Mouse (Mus musculus) kidney, postnatal 36 days (tissue): ENCODE measurements around the gene Elk3.
A peak's percentile ranks its signal among the peaks of the same experiment; 100 is the strongest.

Source experiments
- DNase-seq, 2 experiments: peaks; one replicate each; pipeline ENCODE4 v3.0.0; 2021 to 2022; ENCODE audit warnings: mixed read lengths in 2 of 2

Elk3 gene

DNA sequence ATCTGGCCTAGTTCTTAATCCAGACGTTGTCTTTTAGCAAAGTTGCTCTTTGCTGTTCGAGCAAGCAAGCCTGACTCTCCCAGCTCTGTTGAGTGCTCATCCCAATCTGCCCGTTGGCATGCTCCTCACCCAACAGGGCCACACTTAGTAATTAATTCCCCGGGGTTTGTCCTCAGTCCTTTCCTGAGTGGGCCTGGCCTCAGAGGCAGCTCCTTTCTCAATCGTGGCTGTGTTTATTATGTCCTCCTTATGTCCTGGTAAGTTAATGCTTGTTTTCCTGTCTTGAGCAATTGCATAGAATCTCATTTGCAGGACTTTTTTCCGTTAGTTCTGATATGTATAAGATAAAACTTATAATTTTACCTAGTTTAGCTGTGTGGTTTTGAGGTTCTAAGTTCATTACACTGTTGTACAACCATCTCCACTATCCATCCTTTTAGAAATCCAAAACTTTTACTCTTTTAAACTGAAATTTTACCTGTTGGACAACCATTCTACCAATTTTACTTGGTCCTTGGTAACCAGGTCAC lies 77.2 kb downstream of the Elk3 start:
- no peak for DNase-seq

DNA sequence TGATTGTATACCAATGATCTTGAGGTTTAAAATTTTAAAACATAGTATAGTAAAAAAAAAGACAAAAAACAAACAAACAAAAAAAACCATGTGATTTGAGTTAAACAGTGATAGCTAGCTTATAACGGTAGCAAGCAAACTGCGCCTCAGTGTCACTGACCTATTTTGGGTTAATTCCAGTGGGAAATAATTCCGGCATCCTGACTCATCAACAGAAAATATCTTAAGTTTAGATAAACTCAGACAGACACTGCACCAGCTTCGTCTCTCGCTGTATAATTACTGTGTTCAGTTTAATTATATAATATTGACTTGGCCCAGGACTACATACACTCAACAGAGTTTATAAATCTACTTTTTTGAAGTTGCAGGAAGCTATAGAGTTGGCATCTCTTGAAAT lies 79.0 kb downstream of the Elk3 start:
- no peak for DNase-seq

DNA sequence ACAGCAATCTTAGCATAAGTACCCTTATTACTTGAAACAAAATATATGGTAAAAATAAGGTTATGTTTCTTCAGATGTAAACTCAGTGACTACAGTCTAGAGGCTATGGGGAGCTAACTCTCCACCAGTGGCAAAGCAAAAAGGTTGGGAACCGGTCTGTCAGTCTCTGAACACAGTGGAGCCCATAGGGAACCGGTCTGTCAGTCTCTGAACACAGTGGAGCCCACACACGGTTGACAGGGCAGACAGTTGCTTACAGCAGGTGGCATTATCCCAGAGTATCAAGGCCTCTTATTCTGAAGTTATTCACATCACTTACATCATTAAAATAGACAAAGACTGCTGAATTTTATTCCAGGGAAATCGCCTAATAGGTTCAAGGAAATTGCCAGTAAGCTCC lies 79.4 kb downstream of the Elk3 start:
- DNase-seq: no peak

DNA sequence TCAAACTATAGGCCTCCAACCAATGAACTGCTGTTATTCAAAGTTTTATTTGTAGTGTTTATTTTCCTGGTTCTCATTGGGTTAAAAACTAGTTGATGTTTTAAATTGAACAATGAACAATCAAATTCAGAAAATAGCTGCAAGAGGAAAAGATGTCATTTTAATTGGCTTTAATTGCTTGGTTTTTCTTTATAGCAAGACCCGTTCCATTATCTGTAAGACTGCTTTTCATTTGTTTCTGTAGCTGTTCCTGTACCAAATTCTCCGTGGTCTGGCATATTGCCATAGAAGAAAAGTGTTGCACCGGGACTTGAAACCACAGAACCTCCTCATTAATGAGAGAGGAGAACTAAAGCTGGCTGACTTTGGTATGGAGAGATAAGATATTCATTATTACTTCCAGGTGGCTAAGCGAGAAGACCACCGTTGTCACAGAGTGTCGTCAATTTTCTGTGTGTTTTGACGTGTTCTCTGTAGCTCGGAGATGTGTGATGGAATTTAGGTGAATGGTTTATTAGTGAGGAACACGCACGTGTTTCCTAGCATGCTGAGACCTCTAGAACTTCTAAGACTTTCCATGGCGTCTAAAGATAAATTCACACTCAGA lies 82.4 kb downstream of the Elk3 start:
- DNase-seq: no peak

DNA sequence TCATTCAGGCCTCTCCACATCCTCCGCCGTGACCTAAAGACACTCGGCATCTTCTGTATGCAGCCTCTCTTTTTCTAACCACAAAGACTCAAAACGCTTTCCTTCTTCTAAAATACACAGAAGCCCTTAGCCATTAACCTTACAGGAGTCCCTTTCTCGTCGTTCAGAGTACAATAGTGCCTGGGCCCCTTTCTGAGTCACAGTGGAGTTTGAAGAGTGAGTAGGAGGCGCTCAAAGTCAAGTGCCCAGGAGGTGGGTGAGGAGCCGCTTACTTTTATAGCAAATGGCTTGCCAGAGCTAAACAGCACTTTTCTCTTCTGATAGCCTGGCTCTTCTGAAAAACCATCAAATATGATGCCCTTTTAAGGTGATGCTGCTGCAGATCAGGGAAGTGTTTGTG lies 83.0 kb downstream of the Elk3 start:
- DNase-seq: no peak

DNA sequence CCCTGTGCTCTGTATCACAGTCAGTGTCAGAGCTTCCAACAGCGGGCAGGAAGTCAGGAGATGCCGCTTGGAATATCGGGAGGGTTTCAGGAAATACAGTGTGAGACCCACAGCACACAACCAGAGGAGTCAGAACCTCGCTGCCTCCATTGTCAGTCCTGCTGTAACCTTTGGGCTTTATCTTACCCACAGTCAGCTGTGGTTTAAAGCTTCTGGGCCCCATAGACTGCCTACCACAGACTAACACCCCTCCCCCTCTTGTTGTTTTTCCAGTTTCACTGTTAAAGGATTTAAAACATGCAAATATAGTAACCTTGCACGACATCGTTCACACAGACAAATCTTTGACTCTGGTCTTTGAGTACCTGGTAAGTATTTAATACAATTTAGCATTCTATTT lies 85.2 kb downstream of the Elk3 start:
- DNase-seq: no peak

DNA sequence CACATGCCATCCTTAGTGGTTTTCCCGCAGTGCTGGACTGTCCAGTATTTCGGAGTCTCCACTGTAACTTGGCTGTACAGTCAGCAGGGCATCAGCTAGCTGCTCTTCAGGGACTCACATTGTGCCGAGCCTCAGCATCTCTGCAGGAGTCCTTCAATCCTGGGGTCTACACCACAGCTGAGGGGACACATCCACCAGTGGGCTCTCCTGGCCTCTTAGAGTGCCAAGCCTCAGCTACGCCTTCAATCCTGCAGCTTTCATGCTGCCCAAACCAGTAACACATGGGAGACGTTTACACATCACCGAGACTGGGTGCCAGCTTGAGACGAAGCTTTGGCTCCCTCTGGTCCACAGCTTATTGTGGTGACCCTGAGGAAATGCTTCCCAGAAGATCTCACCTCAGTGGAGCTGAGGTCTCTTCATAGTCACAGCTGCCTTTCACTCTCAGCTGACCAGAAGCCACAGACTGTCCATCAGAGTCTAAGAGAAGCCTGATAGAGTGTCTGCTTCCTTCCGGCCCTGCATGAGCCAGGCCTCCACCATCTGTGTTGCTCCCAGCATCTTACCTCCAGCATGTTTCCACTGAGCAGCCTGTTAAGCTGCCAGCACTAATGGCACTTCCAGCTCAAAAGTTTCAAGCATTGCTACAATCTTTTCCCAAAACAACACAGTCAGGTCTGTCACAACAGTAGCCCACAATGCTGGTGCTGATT lies 95.7 kb downstream of the Elk3 start:
- DNase-seq: no peak

DNA sequence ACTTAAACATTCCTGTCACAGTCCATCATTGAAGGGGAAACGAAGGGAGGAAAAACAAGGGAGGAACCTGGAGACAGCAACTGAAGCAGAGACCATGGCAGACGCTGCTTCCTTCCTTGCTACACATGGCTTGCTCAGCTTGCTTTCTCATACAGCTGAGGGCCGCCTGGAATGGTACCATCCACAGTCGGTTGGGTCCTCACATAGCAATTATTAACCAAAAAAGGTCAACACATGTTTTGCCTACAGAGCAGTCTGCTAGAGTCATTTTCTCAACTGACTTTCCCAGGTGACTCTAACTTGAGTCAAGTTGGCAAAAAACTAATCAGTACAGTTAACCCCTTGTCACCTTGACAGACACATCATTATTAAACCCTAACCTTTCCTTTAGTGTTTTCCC lies 96.7 kb downstream of the Elk3 start:
- peak; percentile 59 to 68 for DNase-seq

DNA sequence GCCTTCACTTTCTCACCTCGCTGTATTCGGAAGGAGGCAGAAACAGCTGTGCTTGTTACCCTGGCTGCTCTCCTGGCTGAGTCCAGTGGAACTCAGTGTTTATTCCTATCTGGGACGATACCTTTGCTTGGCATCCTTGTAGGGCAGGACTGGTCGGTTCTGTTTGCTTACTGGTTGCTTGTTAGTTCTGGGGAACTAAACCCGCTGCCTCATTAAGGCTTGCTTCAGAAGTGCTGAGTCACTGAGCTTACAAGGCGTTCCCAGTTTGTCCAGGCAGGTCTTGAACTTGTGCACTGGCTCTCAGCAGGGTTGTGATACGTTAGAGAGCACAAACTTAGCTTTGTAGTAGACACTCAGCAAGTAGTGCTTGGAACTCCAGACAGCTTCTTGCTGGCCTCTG lies 97.6 kb downstream of the Elk3 start:
- no peak for DNase-seq

DNA sequence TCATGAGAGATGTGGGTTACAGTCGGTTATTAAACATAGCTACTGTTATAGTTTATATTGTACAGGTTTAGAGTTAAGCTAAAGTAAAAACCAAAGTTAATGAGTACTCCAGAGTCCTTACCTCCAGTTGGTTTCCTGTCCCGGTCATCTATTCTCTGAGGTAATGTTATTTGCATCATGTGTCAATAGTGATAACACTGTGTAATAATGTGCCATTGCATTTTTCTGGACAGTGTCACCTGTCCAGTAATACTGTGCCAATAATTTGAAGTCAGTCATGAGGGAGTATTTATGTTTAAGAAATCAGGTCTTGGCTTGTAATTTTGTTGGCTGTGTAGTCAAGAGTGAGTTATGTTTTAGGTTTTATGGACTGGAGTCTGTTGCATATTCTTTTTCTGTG lies 98.2 kb downstream of the Elk3 start:
- no peak for DNase-seq

DNA sequence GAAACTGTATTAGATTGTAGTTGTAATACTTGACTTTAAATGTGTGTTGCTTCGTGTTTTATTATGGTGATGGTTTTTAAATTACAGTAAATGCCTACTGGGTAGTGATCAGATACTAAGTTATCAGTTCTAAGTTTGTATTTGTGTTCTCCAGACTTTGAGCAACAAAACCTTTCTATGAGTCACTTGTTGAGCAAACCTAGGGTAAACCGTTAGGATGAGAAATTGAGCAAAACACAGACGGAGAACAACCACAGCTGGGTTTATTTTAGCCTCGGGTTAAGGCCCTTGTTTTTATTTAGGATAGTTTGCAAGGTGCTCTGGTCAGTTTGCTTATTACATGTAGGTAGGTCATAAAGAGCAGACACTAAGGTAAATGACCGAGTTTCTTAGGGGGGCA lies 103.8 kb downstream of the Elk3 start:
- DNase-seq: no peak

DNA sequence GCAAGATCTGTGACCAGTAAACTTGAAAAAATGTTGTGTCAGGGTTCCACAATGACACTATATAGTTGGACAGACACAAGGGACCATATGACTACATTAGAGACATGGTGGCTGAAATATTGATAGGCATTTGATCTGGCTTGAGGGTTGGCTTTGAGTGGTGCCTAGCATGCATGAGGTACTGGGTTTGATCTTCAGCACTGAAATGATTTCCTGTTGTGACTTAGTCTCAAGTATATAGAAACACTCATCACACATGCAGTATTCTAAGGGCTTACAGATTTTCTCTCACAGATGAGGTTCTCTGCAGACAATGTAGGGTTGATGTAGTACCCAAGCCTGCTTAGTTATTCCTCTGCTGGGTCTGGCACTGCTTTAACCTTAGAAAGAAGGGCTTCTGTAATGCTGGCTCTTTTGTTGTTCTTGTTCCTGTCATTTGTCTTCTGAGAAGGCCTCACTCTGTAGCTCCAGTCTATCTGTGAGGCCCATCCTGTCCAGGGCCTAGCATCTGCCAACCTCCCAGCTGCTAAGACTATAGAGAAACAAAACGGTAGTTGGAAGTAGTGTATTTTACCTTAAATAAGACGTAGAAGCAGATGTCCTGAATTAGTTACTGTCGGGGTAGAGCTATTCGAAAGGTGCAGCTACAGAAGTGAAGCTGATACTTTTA lies 105.5 kb downstream of the Elk3 start:
- DNase-seq: no peak

DNA sequence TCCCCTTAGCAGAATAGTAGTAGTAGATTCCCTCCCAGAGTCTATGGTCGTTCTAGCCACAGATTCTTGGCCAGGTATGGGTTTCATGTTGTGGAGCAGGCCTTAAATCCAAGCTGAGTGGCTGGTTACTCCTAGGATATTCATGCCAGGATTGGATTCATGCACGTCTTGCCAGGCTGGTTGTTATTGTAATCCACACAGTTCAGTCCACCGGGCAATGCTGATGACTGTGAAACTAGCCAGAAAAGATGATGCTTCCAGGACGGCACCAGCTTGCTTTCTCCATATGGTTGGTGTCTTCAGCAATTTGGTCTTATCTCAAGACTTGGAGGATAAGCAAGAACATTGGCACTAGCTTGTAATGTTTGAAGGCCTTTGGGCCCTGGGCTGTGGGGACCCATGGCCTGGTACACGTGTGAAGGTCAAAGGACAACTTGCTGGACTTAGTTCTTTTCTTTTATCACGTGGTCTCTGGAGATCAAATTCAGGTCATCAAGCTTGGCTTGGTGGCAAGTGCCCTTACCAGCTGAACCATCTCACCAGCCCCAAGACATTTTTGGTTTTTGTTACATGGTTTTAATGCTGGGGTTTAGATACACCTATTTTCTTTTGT lies 109.0 kb downstream of the Elk3 start:
- DNase-seq: peak; percentile 22 to 28

DNA sequence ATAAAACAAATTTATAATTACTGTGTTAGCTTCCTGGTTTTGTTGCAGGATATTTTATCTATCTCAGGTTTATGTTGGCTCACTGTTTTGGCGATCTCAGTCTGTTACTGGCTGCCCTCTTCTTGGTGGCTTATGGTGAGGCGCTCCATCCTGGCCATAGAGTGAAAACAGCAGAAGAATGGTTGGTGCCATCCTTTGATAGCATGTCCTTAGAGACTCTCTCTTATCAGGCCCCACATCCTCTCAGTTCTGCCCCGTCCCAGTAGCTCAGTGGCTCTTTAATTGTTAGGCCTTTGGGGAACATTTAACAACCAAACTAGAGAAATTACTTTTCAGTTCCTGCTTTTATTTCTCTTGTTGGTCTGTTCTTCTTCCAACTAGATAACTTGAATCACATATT lies 112.0 kb downstream of the Elk3 start:
- DNase-seq: no peak
